Mouse (Mus musculus): ENCODE data around the gene Bnip2.

DNA sequence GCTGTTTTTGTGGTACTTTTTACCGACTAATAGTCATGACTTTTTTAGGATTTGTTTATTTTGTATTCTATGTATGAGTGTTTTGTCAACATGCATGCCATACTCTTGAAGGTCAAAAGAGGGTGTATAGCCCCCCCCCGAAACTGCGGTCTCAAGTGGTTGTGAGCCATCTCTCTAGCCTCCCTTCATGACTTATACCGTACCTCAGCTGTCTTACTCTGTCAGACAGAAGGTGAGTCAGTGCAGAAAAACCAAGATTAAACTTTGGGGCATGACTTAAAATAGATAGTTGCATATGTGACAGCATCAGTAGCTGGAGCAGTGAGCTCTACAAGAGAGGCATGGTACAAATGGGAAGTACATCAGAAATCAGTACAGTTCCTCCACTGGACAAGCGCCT lies 5.3 kb downstream of the Bnip2 start:
- TF ChIP-seq CTCF (IDR thresholded peaks at IDR 0.05; ENCODE audit: control insufficient read depth, insufficient read depth, insufficient replicate concordance, low read depth, low read length) (no peak), POLR2A (IDR thresholded peaks at IDR 0.05; ENCODE audit: control insufficient read depth, low read depth, low read length) (no peak)

All from testis, adult 2 months (tissue).